Mouse (Mus musculus) R1 (cell line): ENCODE data around the gene Etfa.

Experiments used
- DNase-seq: peaks from one replicate; pipeline ENCODE4 v3.0.0-alpha.2; 2018; ENCODE audit warnings: low read depth, low spot score

Gene Etfa

DNA sequence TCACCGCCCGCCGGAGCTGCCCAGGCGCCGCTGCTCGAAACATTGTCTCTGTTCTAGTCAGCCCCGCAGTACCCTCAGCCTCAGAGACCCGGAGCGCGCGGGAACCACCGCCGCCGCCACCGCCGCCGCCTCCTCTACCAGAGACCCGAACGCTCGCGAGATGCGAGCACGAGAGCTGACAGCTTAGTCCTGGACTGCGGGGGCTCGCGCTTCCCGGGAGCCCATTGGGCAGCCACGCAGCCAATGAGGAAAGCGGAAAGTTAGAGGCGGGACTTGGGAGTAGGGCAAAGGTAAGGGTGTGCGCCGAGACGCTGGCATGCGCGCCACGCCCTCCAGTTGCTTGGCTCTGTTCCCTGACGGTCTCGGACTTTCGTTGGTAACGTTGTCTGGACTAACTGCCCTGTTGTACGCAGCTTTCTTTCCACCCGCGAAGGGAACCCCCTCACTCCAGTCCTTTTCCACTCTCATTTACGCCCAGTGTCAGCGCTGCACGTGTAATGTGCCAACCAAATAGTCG lies at the start of gene Etfa:
Gene Etfa, minus strand, starts transcription at position 217 of the 517 bp plus-strand sequence.
- peak; percentile 98 for DNase-seq

DNA sequence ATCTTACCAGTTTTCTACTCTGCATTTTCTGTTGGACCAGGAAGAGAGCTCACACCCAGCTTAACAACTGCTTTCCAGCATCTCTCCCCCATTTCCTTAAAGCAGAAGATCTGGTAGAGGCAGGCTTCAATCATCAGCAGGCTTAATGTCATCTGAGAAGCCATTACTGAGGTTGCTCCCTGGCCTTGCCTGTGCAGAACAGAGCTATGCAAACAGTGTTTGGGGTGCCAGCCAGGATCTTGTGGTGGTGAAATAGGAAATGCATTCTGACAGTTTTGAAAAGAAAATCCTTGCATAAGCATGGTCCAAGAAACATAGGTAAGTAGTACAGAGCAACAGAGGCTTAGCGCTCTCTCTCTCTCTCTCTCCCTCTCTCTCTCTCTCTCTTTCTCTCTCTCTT lies 48.9 kb upstream of the Etfa start:
- DNase-seq = no peak

DNA sequence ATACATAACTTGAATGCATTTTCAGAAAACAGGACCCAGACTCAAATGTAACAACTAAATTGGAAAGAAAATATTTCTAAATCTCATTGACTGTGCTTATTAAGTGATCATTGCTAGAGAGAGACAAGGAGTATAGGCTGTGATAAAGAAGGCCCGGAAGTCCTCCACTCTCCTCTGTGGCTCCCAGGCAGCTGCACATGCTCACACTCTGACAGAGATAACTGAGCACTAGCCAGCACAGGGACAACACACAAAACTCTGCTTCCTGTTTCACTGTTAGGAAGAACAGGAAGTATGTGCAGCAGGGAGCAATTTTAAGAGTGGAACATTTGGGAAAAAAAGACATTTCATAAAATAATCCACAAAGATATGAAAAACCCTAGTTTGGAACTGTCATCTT lies 42.9 kb upstream of the Etfa start:
- no peak for DNase-seq

DNA sequence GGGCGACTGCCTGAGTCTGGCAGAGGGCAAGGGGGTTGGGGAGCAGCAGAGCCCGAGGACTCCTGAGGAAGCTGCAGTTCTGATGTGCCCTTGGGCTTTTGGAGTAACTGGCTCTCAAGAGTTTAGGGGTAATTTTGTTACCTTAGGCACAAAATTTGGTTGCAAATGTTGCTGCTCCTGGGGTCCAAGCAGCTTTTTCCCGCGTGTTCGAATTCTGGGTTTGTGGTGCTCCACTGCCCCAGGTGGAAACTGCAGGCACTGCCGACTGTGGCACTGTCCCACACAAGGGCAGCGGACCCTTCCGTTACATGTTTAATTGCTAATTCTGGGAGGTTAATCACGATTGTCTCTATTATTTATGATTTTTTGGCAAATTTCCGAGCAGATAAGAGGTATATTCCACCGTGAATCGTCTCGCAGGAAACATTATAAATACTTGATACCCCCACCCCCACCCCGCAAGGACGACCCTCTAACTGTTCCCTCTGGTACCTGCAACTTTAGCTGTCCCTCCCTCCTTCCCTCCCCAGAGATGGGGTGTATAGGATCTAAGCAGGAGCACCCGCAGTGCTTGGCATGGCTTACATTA lies 37.4 kb upstream of the Etfa start:
- no peak for DNase-seq

DNA sequence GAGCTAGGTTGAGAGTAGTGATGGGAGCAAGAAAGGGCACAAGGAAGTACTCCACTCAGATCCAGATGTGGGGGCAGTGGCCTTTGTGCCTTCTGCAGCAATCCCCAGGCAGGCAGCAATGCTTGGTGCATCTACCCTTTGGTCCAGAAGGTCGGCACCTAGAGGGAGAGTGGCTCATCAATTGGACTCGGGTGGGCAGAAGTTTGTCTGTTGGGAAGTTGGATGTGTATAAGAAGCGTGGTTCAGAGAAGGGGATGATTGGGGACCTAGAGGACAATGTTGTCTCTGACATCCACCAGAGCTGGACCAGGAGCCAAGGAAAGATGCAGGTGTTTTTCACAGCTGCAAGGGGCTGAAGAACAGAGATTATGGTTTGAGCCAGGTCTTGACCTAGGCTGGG lies 36.8 kb upstream of the Etfa start:
- DNase-seq = no peak

DNA sequence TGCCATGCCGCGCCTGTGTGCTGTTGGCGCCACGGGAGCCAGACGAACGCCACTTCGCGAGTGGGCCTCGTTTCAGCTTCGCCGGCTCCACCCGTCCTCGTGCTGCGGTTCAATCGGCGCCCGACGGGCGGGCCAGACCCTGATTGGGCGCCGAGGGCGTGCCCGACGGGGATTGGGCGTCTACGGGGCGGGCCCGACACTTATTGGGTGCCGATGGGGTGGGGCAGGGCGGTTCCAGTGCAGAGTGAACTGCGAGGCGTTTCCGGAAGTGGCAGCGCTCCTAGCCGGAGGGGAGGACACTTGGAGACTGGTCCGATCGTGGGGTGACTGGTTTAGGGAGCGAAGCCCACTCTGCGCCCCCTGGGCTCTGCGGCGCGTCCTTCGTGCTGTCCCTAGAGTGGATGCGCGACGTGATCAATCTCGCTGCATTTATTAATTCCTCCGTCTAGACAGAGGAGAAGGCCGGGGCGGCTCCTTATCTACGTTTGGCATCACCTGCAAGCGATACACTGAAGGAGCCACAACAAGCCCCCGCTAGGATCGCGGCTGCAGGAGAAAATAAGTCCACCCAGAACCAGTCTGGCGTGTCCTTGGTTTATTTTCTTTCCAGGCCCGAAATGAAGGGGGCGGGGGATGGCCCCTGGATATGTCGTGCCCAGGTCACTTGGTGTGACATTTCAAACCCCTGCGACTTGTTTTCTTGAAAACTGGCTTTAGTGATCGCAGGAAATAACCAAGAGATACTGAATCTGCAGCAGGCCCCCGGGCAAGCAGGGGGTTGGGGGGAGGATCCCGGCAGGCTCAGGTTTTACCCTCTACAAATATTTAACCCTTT lies 34.4 kb upstream of the Etfa start:
- DNase-seq = peak; percentile 74

DNA sequence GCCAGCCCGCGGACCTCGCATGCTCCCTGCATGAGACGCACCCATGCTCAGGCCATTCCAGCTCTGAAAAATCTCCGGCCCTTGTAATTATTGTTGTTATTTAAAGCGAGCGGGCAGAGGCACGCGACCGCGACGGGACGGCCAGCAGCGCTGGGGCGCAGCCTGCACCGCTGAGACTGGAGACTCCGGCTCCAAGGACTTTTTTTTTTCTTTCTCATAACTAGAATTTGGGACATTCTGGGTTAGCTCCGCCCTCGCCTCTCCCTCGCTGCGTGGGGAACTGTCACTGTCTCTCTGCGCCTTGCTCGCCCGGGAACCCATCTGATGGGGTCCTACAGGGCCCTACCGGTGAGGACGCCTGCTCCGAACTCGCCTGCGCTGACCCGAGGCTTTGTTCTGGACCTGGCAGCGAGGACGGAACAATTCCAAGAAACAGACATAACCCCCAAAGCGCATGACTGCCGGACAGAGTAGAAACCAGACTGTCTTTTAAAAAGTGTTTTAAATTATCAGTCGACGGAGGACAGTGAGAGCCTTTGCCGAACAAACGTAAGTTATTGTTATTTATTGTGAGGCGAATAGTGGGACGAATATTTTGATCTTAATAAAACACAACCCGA lies 33.6 kb upstream of the Etfa start:
- DNase-seq = no peak

DNA sequence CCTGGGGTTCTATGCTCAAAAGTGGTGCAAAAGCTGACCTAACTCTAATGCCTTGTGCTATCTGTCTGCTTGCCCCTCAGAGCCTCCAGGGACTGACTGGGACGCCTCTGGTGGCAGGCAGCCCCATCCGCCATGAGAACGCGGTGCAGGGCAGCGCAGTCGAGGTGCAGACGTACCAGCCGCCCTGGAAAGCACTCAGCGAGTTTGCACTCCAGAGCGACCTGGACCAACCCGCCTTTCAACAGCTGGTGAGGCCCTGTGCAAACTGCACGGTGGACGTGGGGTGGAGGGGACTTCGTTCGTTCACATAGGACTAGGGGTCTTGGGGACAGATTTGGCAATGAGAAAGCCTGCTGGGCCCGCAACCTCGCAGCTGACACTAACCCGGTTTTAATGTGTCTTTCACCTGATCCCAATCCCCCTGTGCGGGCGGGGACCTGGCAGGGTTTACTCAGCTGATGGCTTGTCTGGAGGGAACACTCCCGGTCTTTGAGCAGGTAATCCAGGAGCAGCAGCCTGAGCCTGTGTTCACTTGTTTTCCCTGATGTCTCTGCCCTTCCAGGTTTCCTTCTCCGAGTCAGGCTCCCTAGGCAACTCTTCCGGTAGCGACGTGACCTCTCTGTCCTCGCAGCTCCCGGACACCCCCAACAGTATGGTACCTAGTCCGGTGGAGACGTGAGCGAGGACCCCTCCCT lies 33.0 kb upstream of the Etfa start:
- DNase-seq = peak; percentile 54

DNA sequence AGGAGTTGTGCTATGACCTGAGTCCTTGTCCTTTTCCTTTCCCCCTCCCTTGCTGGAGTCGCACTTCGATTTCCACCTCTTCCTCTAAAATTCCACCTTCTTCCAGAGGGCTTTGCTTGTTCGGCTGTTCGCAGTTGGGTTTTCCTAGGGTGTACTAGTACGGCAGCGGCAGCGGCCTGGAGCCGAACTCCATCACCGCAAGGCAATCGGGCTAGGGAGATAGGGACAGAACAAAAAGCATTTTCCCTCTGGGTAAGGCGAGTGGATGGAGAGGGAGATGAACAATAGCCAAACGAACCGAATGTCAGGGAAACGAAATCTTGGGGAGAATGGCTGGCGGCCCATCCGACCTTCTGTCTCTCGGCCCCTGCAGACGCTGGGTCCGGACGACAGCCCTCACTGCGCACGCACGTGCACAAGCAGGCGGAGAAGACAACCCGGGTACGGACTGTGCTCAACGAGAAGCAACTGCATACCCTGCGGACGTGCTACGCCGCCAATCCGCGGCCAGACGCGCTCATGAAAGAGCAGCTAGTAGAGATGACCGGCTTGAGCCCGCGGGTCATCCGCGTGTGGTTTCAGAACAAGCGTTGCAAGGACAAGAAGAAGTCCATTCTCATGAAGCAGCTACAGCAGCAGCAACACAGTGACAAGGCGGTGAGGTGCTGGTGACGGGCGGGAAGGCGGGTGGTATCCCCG lies 31.8 kb upstream of the Etfa start:
- DNase-seq = peak; percentile 53

DNA sequence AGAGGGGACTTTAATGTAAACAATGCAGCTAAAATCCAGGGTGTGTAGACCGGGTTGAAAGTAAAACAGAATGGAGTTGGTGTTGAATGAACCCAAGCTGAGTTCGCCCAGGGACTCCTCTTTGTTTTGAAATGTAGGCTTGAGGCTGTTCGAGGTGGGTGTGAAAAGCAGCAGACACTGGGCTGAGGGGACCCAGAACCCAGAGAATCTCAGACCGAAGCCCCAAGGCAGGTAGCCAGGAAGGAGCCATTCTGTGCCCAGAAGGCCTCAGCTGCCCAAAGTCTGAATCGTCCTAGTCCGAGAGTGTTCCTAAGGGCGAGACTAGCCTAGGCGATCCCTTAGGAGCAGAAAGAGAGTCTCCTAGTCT lies 31.3 kb upstream of the Etfa start:
- peak; percentile 23 for DNase-seq

DNA sequence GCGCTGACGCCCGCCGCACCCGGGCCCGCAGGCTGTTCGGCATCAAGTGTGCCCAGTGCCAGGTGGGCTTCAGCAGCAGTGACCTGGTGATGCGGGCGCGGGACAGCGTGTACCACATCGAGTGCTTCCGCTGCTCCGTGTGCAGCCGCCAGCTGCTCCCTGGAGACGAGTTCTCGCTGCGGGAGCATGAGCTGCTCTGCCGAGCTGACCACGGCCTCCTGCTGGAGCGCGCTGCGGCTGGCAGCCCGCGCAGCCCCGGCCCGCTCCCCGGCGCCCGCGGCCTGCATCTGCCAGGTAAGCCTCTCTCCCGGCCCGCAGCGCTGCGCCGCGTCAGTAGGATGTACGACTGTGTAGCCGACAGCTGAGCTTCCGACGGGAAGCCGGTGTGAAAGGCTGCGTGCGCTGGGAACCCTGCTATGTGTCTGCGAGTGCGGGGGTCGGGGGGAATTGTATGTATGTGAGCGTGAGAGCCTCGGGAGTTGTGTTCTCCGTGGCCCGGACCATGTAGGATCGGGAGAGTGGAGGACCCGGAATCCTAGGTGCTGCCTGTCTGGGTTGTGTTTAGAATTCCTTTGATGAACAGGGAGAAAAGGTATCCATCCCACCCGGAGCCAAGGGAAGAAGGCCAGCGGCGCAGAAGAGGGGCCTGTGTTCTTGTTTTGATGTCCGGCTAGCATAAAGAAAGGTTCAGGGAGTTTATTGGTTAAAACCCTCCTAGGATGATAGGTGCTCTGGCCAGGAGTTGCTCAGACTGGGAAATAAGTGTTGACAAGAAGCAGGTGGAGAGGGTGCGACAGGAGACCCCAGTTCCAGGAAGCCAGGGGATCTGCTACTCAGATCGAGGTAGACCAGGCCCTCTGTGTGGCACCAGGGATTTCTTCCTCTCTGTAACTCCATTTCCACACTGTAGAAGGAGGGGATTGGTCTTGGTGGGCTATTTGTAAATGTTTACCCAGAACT lies 30.6 kb upstream of the Etfa start:
- peak; percentile 42 for DNase-seq

DNA sequence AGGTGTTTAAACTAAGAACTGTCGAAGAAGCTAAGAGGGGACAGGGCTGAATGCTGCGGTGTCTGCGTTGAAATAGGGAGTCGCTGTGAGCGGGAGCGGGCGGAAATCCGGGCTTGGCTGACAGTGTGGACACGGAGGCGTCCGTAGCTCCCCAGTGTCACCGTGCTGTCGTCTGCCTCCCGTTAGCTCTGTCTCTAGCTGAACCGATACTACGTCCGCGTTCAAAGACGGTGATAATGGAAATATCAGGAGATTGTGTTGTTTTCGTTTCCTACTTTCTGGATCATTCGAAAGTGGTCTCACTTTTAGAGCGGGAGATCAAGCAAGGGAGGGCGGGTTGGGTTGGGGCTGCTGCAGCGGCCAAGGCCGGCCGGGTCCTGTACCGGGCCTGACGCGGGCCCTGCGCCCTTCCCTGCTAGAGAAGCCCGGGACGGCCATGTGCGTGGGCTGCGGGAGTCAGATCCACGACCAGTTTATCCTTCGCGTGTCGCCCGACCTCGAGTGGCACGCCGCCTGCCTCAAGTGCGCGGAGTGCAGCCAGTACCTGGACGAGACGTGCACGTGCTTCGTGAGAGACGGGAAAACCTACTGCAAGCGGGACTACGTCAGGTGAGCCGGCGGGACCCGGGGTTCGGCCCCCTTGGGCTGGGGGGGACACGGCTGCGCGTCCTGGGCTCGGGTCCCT lies 29.8 kb upstream of the Etfa start:
- DNase-seq = peak; percentile 28

DNA sequence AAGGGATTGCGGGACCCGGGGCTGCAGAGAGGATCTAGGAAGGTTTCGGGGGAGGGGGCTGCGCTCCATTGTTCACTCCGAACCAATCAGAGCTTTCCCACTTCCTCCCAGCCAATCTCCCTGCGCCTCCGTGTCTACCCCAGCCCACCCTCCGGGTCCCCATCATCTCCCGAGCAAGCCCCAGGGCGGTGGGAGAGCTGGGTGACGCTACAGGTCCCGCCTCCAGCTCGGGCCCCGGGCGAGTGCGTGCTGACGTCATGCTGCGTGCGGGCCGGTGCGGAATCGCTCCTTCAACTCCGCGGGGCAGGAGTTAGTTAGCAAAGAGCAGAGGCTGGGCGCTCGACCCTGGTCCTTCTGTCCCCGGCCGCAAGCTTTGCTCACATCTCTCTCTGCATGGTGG lies 28.8 kb upstream of the Etfa start:
- DNase-seq = peak; percentile 95

DNA sequence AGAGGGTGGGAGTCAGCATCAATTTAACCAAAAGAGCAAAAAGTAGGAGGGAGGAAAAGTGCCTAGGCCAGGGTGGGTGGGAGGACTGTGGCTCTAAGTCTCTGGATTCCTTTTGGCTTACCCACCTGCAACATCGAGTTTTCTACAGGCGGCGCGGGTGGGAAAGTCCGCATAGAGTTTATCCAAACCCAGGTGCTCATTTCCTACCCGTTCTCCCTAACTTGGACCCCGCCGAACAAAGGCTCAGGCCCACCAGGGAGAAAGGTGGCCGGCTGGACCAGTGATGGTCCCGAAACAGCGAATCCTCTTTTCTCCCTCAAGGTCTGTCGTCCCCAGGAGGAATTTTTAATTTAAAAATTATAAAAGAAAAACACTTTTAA lies 28.3 kb upstream of the Etfa start:
- no peak for DNase-seq

DNA sequence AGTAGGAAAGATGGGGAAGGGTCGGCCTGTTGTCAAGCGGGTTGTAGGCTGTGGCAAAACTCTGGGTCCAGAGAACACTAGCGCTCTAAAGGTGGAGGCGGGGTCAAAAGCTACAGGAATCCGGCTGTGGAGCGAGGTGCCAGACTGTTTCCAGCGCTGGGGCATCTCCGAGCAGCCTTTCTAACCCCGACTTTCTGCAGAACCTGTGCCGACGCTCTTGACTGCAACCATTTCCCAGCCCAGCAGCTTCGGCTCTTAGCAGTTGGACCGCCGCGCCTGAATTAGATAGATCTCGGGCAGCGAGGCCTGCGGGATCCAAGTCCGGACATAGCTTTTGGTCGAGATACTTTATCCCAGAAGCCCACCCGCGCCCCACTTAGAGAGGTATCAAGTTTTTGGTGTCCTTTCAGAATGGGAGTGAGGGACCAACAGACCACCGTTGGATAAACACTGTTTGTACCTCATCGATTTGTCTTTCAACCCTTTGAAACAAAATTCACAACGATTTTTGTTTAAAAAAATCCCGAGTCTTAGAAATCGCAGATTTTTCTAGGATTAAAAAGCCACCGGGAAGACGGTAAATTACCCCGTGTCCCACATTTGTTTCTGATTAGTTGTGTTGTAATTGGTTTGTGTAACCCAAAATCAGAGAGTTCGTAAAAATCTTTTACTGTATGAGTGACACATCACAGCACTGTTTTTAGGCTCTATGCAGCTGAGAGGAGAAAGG lies 27.8 kb upstream of the Etfa start:
- peak; percentile 43 for DNase-seq

DNA sequence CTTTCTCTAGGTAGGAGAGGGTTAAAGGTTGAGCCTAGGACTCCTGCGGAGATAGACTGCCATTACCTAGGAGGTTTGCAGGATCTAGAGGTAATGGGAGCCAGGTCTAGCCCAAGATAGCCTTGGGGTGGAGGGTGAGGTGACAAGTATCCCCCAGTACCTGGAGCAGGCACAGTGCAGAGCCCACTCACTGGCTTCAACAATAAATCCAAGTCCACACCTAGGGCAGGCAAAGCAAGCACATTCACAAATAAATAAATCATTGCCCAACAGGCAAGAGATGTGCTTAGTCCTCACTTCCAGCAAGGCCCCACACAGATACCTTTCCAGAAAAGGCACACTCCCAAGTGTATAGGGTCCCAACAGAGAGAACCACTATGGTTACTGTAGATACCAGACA lies 27.0 kb upstream of the Etfa start:
- no peak for DNase-seq

DNA sequence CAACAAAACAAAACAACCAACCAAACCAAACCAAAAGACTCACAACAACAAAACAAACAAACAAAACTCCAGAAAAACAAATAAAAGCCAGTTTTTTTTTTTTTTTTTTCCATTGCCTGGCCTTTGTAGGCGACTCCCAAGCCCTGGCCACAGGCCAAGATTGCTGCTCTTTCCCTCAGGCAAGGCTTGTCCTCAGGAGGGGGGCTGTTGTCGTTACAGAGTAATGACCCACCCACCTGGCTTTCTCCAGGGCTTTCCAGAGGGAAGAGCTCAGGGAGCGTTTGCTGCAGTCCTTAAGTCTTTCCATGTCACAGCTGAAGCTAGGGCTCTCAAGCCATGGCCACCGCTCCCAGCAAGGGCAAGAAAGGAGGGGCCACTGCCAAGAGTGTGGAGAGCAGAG lies 26.3 kb upstream of the Etfa start, which contains the start of gene Isl2:
Gene Isl2, plus strand, starts transcription at position 296 of the 400 bp plus-strand sequence.
- DNase-seq = no peak

DNA sequence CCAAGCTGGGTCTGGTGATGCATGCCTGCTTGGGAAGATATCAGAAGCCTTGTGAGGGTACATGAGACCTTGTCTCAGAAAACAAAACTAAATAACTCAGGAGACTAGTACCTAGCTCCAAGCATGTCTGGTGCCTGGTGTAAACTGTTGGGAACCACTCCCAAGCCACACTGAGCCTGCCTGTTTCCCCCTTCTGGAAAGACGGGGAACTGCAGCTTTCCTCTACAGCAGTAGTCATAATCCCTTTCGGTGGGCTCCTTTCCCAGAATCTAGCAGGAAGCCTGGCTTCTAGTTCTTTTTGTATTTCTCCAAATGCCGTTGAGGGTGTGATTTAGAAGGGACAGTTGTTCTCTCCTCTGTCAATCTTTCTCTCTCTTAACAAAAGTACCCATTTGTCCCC lies 23.9 kb upstream of the Etfa start:
- DNase-seq = peak; percentile 71

DNA sequence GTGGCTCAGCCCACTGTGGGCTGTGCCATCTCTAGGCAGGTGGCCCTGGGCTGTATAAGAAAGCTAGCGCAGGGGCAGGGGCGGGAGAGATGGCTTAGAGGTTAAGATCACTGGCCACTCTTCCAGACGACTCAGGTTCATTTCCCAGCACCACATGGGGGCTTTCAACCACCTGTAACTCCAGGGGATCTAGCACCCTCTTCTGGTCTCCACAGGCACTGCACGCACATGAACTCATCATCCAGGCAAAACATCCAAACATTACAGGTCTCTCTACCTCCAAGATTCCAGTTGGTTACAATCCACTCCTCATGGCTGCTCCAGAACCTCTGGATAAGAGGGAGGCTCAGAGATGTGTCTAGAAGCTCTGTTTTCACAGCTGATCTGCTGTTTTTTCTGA lies 13.7 kb upstream of the Etfa start:
- peak; percentile 78 for DNase-seq
